Mouse (Mus musculus) T-helper 17 cell (primary cell): ENCODE data around the gene Nup214.

Experiments used
- in situ Hi-C, 2 experiments: fragments of 300-600 bp; cut with MboI, MseI; formaldehyde crosslinking; loops; 1 replicate in 1 of 2; 2 replicates in 1 of 2; pipeline ENCODE4 v1.15.1; 2025; ENCODE audit warnings: high pct_unique_total_duplicates in 2 of 2

Nup214 gene

GRCm38 (mm10) chr2:32063451-32064151 lies 89.4 kb downstream of the Nup214 start:
- in situ Hi-C loops = no loop called here

DNA sequence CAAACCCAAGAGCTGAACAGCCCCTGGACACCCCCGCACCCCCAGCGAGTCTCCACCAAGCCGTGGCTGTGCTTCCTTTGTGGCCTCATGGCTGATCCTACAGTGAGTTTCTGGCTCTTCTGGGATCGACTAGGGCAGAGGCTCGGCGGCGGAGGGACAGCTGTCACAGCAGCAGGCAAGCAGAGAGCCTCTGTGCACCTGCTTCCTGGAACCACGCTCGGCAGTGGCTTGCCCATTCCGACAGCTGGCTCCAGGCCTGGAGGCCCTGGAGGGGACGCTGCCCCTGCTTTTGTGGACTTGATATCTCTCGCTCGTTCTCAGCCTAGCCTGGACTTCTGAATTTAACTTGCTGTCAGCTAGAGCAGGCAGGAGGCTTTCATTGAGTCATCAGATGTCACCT lies 90.7 kb downstream of the Nup214 start:
- in situ Hi-C loops = no loop called here

GRCm38 (mm10) chr2:32065371-32065791 lies 91.1 kb downstream of the Nup214 start:
- in situ Hi-C loops = no loop called here

- in situ Hi-C loops = no loop called here
Measured at GRCm38 (mm10) chr2:32066005-32066404, 91.8 kb downstream of the Nup214 start.

DNA sequence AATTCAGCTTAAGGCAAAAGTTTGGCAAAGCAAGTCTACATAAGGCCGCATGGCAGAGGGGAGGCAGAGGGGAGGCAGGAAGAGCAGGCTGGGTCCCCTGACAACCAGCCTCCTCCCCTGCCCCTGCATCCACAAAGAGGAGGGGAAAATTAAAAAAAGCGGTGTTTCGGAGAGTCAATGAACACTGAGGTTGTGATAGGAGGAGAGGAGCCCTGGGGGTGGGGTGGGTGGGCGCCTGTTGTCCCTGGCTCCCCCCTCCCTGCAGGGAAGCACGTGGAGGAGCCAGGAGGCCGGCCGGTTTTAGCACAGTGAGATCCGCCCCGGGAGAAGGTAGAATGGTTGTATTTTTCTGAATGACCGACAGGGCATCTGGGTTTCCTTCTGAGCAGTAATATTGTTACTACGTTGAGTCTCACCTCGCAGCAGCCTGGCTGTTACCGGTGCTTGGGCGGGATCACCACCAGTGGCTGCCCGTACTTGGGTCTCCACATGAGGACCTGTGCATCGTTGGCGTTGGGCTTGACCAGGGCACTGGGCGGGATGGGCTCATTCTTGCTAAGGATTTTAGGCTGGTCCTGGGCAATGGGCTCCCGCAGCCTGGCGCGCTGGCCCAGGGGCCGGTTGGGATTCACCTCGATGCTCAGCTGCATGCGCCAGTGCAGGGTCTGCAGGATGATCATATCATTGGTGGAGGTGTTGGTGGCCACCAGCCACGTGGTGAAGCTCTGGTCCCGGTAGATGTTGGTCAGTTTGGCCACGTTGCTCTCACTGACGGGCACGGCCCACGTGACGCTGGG lies 94.8 kb downstream of the Nup214 start:
- in situ Hi-C loops = no loop called here

GRCm38 (mm10) chr2:32070747-32071146 lies 96.5 kb downstream of the Nup214 start:
- in situ Hi-C loops = no loop called here

GRCm38 (mm10) chr2:32074404-32074803 lies 100.2 kb downstream of the Nup214 start:
- in situ Hi-C loops = no loop called here

DNA sequence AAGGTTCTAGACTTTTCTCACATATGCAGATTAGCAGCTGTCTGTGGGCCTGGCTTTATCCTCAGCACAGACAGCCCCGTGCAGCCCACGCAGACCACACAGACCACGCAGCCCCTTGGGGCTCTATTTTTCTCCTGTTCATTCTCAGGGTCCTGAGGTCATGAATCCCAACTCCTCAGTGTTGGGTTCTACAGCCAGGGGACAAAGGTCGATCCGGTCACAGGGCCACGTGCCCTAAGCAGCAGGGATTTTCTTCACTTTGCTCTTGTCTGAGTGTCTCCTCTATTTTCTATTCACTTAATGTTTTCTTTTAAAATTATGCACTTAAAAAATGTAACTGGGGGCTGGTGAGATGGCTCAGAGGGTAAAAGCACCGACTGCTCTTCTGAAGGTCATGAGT lies 101.1 kb downstream of the Nup214 start:
- in situ Hi-C loops = no loop called here

DNA sequence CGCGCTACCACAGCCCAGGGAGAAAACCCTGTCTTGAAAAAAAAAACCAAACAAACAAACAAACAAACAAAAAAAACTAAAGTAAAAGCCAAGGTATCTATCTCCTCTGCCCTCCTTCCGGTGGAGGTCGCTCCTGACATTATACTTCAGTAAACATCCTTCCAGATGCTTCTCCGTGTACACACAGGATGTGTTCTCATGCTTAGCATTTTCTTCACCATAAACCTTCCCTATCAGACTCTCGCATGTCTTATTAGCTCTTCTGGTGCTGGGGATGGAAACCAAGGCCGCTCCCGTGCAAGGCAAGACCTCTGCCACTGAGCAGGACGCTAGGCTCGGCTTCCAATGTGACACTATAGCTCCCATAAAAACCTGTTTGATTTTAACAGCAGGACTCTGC lies 103.5 kb downstream of the Nup214 start:
- in situ Hi-C loops = no loop called here

GRCm38 (mm10) chr2:32078522-32078921 lies 104.3 kb downstream of the Nup214 start:
- in situ Hi-C loops = no loop called here

GRCm38 (mm10) chr2:32079191-32079725 lies 105.0 kb downstream of the Nup214 start:
- in situ Hi-C loops = no loop called here

DNA sequence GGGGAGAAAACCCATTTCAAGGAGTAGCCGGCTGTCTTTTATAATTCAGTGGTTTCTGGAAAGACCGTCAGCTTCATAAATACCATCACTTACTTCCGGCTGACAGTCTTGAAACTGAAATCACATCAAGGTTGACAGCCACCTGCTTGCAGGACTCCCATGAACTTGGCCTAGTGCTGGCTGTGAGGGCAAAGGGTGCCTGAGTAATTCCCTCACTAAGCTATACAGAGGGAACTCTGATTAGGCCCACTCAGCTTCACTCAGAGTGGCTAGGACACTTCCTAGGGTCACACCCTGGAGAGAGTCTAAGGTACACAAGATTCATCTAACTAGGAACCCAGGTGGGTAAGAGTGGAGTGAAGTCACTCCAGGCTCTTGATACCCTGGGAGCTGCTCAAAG lies 106.4 kb downstream of the Nup214 start:
- in situ Hi-C loops = loop anchor here in 1 of 2 experiments (10.0 kb wide), 1 partner anchor 54 kb away; no protein-coding TSS in a partner anchor

DNA sequence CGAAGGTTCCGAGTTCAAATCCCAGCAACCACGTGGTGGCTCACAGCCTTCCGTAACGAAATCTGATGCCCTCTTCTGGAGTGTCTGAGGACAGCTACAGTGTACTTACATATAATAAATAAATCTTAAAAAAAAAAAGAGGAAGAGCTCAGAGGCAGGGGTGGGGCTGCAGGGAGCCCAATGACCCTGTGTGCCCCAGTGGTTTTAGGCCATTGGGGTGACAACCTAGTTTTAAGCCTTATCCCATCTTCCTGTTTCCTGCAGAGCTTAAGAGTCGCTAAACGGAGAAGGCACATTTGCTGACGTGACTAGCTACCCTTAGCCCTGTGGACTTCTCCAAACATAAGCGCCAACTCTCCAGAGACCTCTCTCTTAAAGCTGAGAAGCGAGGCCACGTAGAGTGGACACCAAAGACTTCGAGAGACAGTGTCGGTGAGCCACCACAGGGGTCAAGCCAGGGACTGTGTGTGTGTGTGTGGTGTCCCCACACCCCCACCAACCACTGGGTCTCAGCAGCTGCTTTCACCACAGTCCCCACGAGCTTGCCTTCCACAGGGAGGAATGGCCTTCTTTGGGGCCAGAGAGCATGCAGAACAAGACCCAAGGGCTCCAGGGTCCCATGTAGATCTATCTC lies 107.2 kb downstream of the Nup214 start:
- in situ Hi-C loops = loop anchor here in 1 of 2 experiments (10.0 kb wide), 1 partner anchor 53 kb away; no protein-coding TSS in a partner anchor

GRCm38 (mm10) chr2:32082229-32082628 lies 108.0 kb downstream of the Nup214 start:
- in situ Hi-C loops = loop anchor here in 1 of 2 experiments (10.0 kb wide), 1 partner anchor 53 kb away; no protein-coding TSS in a partner anchor

- in situ Hi-C loops = loop anchor here in 1 of 2 experiments (10.0 kb wide), 1 partner anchor 51 kb away; no protein-coding TSS in a partner anchor
Measured at GRCm38 (mm10) chr2:32083159-32084011, 109.1 kb downstream of the Nup214 start.

- in situ Hi-C loops = loop anchor here in 1 of 2 experiments (10.0 kb wide), 1 partner anchor 51 kb away; no protein-coding TSS in a partner anchor
Measured at GRCm38 (mm10) chr2:32084111-32084871, 110.1 kb downstream of the Nup214 start, which contains the start of gene Fam78a. TSS of gene Fam78a (minus strand) at chr2:32084857.

- in situ Hi-C loops = loop anchor here in 1 of 2 experiments (10.0 kb wide), 1 partner anchor 50 kb away; no protein-coding TSS in a partner anchor
Measured at GRCm38 (mm10) chr2:32084872-32085199, 110.6 kb downstream of the Nup214 start.

DNA sequence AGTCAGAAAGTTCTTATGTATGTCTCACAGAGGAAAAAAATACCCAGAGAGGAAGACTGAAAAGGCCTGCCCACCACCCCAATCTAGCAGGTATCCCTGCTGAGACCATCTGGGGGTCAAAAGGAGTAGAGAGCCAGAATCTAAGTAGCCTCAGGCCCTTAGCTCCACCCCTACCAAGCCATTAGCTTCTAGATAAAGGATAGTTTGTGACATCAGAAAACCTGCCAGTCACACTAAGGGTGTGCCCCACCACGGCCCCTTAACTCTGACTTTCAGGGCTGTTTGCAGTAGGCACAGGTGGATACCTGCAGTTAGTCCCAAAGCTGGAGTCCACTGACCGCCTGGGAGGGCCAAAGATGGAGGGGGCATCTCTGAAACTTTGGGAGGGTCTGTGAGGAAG lies 111.0 kb downstream of the Nup214 start:
- in situ Hi-C loops = loop anchor here in 1 of 2 experiments (10.0 kb wide), 1 partner anchor 50 kb away; no protein-coding TSS in a partner anchor

DNA sequence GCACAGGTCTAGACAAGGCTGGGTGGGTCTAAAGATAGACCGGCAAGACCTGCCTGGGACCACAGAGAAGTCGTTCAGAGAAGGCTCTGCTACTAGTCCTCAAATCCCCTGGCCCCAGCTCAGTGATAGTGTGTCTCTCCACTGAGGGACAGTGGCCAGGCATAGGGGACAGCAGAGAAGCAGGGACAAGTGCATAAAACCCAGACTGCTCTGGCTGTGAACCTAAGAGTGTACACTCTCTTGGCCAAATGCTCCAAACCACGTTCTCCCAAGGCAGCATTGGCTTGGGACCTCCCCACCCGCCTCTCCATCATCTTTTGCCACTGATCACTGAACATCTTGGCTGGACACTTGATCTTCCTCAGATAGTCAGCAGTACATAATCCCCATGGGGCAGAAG lies 113.4 kb downstream of the Nup214 start:
- in situ Hi-C loops = loop anchor here in 1 of 2 experiments (10.0 kb wide), 1 partner anchor 47 kb away; no protein-coding TSS in a partner anchor
